Mouse (Mus musculus): ENCODE data around the gene Ftcd.

GRCm38 (mm10) chr10:76630657-76631056, 55.2 kb downstream of the Ftcd start:
- TF ChIP-seq REST (IDR thresholded peaks at IDR 0.05; ENCODE audit: insufficient read depth, insufficient read length) (no peak), POLR2A (IDR thresholded peaks at IDR 0.05; ENCODE audit: insufficient read length, low read depth) (no peak), CEBPB (IDR thresholded peaks at IDR 0.05; ENCODE audit: insufficient read depth, poor library complexity, severe bottlenecking) (no peak)
